Mouse (Mus musculus): ENCODE results near the gene Clcnkb. TPM values are rescaled to one million over a fixed set of nuclear protein-coding genes. Genes with fewer than 3 reads are reported as not detected.

Gene Clcnkb
- polyA plus RNA-seq, 1 experiment from 2014 or later = not detected

DNA sequence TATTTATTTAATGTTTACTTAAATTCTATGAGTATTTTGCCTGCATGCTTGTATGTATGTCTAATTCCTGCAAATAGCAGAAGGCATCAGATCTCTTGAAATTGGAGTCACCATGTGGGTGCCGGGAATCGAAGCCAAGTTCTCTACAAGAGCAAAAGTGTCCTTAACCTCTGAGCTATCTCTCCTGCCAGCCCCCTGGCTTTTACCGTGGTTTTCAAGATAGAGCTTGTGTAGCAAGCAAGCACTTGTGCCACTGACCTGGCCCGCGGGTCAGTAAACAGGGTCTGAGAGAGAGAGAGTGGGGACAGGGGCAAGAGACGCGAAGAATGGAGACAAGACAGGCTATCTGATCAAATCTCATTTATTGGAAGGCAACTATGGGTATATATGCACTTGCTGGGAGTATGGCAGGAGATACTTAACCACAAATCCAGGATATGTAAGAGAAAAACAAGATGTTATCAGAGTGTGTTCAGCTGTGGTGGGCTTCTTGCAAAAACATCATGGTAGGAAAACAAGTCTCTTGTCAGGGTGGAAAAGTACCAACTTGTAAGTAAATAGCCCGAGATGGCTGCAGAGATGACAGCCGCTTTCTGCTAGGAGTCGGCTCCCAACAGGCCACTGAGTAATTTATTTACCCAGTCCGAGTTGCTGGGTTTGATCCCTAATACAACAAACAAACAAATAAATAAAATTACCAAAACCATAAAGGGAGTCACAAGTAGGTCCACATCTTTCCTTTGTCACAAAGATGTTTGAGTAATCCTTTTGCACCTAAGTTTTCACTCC is 28.0 kb upstream of the Clcnkb start:
- no peak for ATAC-seq (ENCODE audit: low read depth)
- 23% methylated on average over 11 of the region's 11 CpGs for WGBS (ENCODE audit: insufficient replicate concordance)
- H3K4me1 ChIP-seq (ENCODE audit: control insufficient read depth, low read depth, low read length) = peaks cover 15% of the 10 kb centered on the region

DNA sequence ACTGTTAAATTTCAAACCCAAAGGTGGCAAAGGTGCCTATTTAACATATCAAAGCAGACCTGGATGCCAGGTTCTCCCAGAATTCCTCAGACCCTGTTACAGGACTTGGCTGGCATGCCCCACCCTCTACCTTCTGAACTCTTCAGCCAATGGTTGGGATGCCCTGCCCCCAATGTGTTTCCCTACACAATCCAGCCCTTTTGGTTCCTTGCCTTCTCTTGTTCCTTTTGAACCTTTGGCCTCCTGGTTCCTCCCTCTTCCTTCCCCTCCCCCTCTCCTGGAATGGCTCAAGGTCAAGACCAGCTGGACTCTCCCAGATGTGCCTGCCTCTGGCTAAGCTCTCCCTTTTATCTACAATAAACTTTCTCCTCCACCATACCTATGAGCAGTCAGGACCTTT is 25.1 kb upstream of the Clcnkb start:
- no peak for ATAC-seq (ENCODE audit: low read depth)
- Histone ChIP-seq H3K4me2 (ENCODE audit: low read depth, low read length) (no peak overlapping the region), H3K27ac (ENCODE audit: low read length) (no peak overlapping the region), H3K4me1 (ENCODE audit: control insufficient read depth, low read depth, low read length) (peaks cover 14% of the 10 kb centered on the region), H3K9me3 (replicated peaks; ENCODE audit: control insufficient read depth, low read length) (no peaks in the 10 kb centered on the region), H3K9ac (ENCODE audit: low read depth, low read length) (no peak overlapping the region), H3K4me3 (ENCODE audit: low read depth, low read length) (no peak overlapping the region), H3K36me3 (ENCODE audit: control insufficient read depth, insufficient read depth) (no peaks in the 10 kb centered on the region), H3K27me3 (ENCODE audit: control insufficient read depth, insufficient read depth, low read depth, low read length) (no peaks in the 10 kb centered on the region)

More for the DNA sequence above, 28.0 kb upstream of the Clcnkb start:
- H3K27ac ChIP-seq (ENCODE audit: low read length) = no peak overlapping the region
- peak overlapping the region; percentile 90 for H3K9ac ChIP-seq (ENCODE audit: low read depth, low read length)
- no peaks in the 10 kb centered on the region for H3K27me3 ChIP-seq (ENCODE audit: control insufficient read depth, insufficient read depth, low read depth, low read length)
- peak overlapping the region; percentile 91 for H3K4me2 ChIP-seq (ENCODE audit: low read depth, low read length)
- H3K36me3 ChIP-seq (ENCODE audit: control insufficient read depth, insufficient read depth) = 0 out of 2 replicates have a peak, but pooled peaks cover 5% of the 10 kb centered on the region
- peak overlapping the region; percentile 99 for H3K4me3 ChIP-seq (ENCODE audit: low read depth, low read length)
- H3K9me3 ChIP-seq (replicated peaks; ENCODE audit: control insufficient read depth, low read length) = no peaks in the 10 kb centered on the region

DNA sequence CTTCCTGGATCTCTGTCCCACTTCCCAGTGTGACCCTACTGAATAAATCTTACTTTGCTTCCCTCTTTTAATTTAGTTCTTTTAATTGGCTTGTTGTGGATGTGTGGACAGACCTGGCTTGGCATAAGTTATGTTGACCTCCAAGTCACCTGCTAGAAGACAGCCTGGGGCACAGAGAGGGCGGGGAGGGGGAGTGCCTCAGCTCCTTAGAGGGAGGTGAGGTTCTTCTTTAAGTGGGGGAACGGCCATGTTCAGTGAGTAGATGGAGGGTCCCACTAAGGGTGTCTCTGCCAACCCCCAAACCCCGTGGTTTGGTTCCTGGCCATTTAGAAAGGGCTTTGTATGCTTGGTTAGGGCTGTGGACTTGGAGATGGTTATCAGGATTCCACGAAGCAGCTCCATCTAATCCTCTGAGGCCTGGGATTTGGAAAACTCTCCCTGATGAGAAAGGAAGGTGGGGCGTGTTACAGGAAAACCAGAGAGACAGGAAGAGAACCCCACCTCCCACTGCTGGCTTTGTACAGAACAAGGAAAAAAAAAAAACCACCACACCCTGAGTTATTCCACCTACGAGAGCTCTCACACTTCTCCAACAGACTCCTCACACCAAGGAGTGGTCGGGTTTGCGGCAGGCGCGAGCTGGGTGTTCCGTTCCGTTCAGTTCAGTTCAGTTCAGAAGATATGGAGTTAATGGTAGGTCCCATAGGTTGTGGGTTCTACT is 23.4 kb upstream of the Clcnkb start:
- Histone ChIP-seq H3K36me3 (ENCODE audit: control insufficient read depth, insufficient read depth) (no peaks in the 10 kb centered on the region), H3K27me3 (ENCODE audit: control insufficient read depth, insufficient read depth, low read depth, low read length) (no peaks in the 10 kb centered on the region), H3K4me3 (ENCODE audit: low read depth, low read length) (no peak overlapping the region), H3K4me1 (ENCODE audit: control insufficient read depth, low read depth, low read length) (peaks cover 6% of the 10 kb centered on the region), H3K4me2 (ENCODE audit: low read depth, low read length) (no peak overlapping the region), H3K27ac (ENCODE audit: low read length) (no peak overlapping the region), H3K9ac (ENCODE audit: low read depth, low read length) (no peak overlapping the region), H3K9me3 (replicated peaks; ENCODE audit: control insufficient read depth, low read length) (no peaks in the 10 kb centered on the region)
- ATAC-seq (ENCODE audit: low read depth) = no peak
- WGBS (ENCODE audit: insufficient replicate concordance) = 65% methylated on average over 12 of the region's 12 CpGs

DNA sequence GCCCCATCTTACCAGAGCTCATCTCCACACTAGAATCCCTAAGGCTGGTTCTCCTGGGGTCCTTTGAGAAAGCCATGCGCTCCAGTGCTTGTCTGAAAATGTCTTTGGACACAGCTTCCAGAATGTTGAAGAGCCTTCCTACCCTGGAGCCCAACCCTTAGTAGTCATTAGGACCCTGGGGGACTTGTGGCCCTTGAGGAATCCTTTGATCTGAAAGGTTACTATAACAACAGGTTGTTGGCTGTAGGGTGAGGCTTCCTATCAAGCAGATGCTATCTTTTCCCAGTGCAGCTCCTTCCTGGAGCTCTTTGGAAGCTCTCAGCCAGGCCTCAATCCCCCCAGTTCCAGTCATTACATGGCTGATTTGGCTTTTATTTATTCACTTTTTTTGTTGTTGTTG is 20.2 kb upstream of the Clcnkb start, which contains the start of gene Srarp:
Gene Srarp (minus strand): TSS at position 132 of the 400 bp plus-strand sequence.
- H3K27me3 ChIP-seq (ENCODE audit: control insufficient read depth, insufficient read depth, low read depth, low read length) = no peaks in the 10 kb centered on the region
- H3K4me3 ChIP-seq (ENCODE audit: low read depth, low read length) = no peak within 1 kb of the TSS
- no peak for ATAC-seq (ENCODE audit: low read depth)
- no peak within 1 kb of the TSS for H3K27ac ChIP-seq (ENCODE audit: low read length)
- H3K9me3 ChIP-seq (replicated peaks; ENCODE audit: control insufficient read depth, low read length) = no peaks in the 10 kb centered on the region
- 78% methylated on average over 1 of the region's 1 CpGs for WGBS (ENCODE audit: insufficient replicate concordance)
- H3K36me3 ChIP-seq (ENCODE audit: control insufficient read depth, insufficient read depth) = no peaks in the 10 kb centered on the region
- no peaks in the 10 kb centered on the region for H3K4me1 ChIP-seq (ENCODE audit: control insufficient read depth, low read depth, low read length)
- H3K4me2 ChIP-seq (ENCODE audit: low read depth, low read length) = no peak within 1 kb of the TSS
- H3K9ac ChIP-seq (ENCODE audit: low read depth, low read length) = no peak within 1 kb of the TSS

DNA sequence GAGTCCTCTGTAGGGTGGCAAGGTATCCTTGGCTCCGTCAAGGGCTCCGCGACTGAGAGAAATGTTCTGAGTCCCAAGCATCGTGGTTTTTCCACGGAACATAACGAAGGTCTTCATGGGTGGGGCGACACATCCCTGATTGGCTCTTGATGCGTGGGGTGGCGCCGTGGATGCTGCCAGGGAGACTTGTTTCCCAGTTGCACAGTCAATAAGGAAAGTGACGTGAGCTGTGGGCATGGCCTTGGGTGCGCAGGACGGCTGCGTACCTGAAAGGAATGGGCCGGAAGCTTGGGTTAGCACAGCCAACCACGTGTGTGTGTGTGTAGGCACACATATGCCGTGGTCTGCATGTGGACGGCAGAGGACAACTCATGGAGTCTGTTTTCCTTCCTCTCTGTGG is 17.4 kb upstream of the Clcnkb start:
- 71% methylated on average over 18 of the region's 18 CpGs for WGBS (ENCODE audit: insufficient replicate concordance)
- H3K27ac ChIP-seq (ENCODE audit: low read length) = no peak overlapping the region

DNA sequence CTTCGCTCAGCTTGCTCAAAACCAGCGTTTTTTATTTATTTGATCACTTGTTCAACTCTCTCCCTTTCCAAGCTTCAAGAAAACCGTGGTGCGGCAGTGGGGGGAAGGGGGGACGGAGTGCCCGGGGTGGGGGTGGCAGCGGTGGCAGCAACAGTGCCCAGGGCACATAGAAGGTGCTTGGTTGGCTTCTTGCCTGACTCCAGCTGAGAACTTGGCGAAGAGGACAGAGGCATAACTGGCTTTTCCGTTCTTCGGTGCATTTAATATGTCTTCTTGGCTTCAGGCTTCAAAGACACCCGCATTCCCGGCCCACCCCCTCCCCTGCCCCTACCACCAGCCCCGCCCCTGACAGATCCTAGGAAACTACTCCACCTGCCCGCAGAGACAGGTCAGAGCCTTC is 16.9 kb upstream of the Clcnkb start:
- no peaks in the 10 kb centered on the region for H3K36me3 ChIP-seq (ENCODE audit: control insufficient read depth, insufficient read depth)
- no peak for ATAC-seq (ENCODE audit: low read depth)
- H3K4me1 ChIP-seq (ENCODE audit: control insufficient read depth, low read depth, low read length) = no peaks in the 10 kb centered on the region
- no peaks in the 10 kb centered on the region for H3K9me3 ChIP-seq (replicated peaks; ENCODE audit: control insufficient read depth, low read length)
- 61% methylated on average over 14 of the region's 14 CpGs for WGBS (ENCODE audit: insufficient replicate concordance)
- H3K4me3 ChIP-seq (ENCODE audit: low read depth, low read length) = no peak overlapping the region
- no peaks in the 10 kb centered on the region for H3K27me3 ChIP-seq (ENCODE audit: control insufficient read depth, insufficient read depth, low read depth, low read length)
- H3K9ac ChIP-seq (ENCODE audit: low read depth, low read length) = no peak overlapping the region
- H3K27ac ChIP-seq (ENCODE audit: low read length) = no peak overlapping the region
- H3K4me2 ChIP-seq (ENCODE audit: low read depth, low read length) = no peak overlapping the region

More for the DNA sequence above, 17.4 kb upstream of the Clcnkb start:
- Histone ChIP-seq H3K4me3 (ENCODE audit: low read depth, low read length) (no peak overlapping the region), H3K4me1 (ENCODE audit: control insufficient read depth, low read depth, low read length) (no peaks in the 10 kb centered on the region), H3K9me3 (replicated peaks; ENCODE audit: control insufficient read depth, low read length) (no peaks in the 10 kb centered on the region), H3K27me3 (ENCODE audit: control insufficient read depth, insufficient read depth, low read depth, low read length) (no peaks in the 10 kb centered on the region), H3K9ac (ENCODE audit: low read depth, low read length) (no peak overlapping the region), H3K4me2 (ENCODE audit: low read depth, low read length) (no peak overlapping the region), H3K36me3 (ENCODE audit: control insufficient read depth, insufficient read depth) (no peaks in the 10 kb centered on the region)
- no peak for ATAC-seq (ENCODE audit: low read depth)

DNA sequence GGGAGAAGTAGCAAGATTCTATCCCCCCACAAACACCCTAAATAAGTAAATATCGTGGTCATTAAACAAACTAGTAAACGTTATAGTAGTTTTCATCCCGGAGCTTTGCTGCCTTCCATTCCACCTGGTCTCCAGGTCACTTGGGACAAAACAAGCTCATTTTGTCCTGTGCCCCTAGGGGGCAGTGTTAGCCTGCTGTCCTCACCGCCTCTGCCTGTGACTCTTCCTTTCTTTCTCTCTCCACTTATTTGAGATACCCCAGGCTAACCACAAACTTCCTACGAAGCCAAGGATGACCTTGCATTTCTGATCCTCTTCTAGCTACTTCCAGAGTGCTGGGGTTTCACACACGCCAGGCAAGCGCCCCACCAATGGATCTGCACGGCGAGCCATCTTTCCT is 15.2 kb upstream of the Clcnkb start:
- H3K9ac ChIP-seq (ENCODE audit: low read depth, low read length) = no peak overlapping the region
- H3K4me3 ChIP-seq (ENCODE audit: low read depth, low read length) = no peak overlapping the region
- H3K4me1 ChIP-seq (ENCODE audit: control insufficient read depth, low read depth, low read length) = no peaks in the 10 kb centered on the region
- H3K4me2 ChIP-seq (ENCODE audit: low read depth, low read length) = no peak overlapping the region
- 22% methylated on average over 9 of the region's 9 CpGs for WGBS (ENCODE audit: insufficient replicate concordance)
- no peaks in the 10 kb centered on the region for H3K36me3 ChIP-seq (ENCODE audit: control insufficient read depth, insufficient read depth)
- no peak for ATAC-seq (ENCODE audit: low read depth)
- no peak overlapping the region for H3K27ac ChIP-seq (ENCODE audit: low read length)
- no peaks in the 10 kb centered on the region for H3K9me3 ChIP-seq (replicated peaks; ENCODE audit: control insufficient read depth, low read length)
- no peaks in the 10 kb centered on the region for H3K27me3 ChIP-seq (ENCODE audit: control insufficient read depth, insufficient read depth, low read depth, low read length)

DNA sequence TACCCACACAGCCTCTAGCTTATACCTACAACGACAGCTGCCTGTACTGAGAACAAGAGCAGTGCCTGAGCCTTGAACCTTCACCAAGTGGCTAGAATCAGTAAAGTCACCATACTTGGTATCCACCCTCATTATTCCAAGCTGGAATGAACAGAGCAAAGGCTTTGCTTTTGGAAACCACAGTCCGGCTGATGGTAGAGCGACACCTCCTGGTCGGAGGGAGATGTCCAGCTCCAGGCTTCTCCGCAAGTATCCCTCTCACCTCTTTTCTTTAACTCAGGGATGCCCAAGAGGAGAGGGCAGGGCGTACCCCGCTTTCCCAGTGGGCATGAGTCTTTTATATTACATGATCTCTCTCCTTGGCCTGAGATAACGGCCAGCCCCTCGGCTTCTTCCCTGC is 14.0 kb upstream of the Clcnkb start:
- Histone ChIP-seq H3K9ac (ENCODE audit: low read depth, low read length) (no peak overlapping the region), H3K4me3 (ENCODE audit: low read depth, low read length) (no peak overlapping the region)
- ATAC-seq (ENCODE audit: low read depth) = no peak

DNA sequence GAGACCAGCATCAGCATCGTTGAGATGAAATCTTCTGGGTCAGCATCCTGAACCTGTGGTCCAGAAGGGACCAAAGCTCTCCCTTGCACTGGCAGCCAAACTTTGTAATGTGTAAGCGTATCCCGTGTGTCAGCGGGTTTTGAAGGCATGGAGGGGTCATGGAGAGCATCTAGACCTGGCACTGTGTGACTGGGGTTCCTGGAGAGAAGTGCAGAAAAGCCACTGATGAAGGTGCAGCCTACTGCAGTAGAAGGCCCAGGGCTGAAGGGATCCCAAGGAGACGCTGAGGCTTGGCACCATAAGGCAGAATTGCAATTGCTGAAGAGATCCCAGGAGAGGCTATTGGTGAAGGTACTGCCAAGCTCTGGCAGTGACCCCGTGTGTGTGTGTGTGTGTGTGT is 13.6 kb upstream of the Clcnkb start:
- no peaks in the 10 kb centered on the region for H3K4me1 ChIP-seq (ENCODE audit: control insufficient read depth, low read depth, low read length)
- H3K27me3 ChIP-seq (ENCODE audit: control insufficient read depth, insufficient read depth, low read depth, low read length) = peaks cover 6% of the 10 kb centered on the region; the same call in 1 of the 2 replicates
- 61% methylated on average over 6 of the region's 6 CpGs for WGBS (ENCODE audit: insufficient replicate concordance)
- no peak overlapping the region for H3K4me3 ChIP-seq (ENCODE audit: low read depth, low read length)
- H3K9me3 ChIP-seq (replicated peaks; ENCODE audit: control insufficient read depth, low read length) = no peaks in the 10 kb centered on the region
- H3K36me3 ChIP-seq (ENCODE audit: control insufficient read depth, insufficient read depth) = no peaks in the 10 kb centered on the region
- H3K9ac ChIP-seq (ENCODE audit: low read depth, low read length) = no peak overlapping the region
- no peak for ATAC-seq (ENCODE audit: low read depth)
- no peak overlapping the region for H3K4me2 ChIP-seq (ENCODE audit: low read depth, low read length)
- no peak overlapping the region for H3K27ac ChIP-seq (ENCODE audit: low read length)

More for the DNA sequence above, 14.0 kb upstream of the Clcnkb start:
- no peak overlapping the region for H3K27ac ChIP-seq (ENCODE audit: low read length)
- H3K36me3 ChIP-seq (ENCODE audit: control insufficient read depth, insufficient read depth) = no peaks in the 10 kb centered on the region
- WGBS (ENCODE audit: insufficient replicate concordance) = 40% methylated on average over 9 of the region's 9 CpGs
- no peaks in the 10 kb centered on the region for H3K4me1 ChIP-seq (ENCODE audit: control insufficient read depth, low read depth, low read length)
- H3K27me3 ChIP-seq (ENCODE audit: control insufficient read depth, insufficient read depth, low read depth, low read length) = peaks cover 6% of the 10 kb centered on the region; the same call in 1 of the 2 replicates
- no peak overlapping the region for H3K4me2 ChIP-seq (ENCODE audit: low read depth, low read length)
- H3K9me3 ChIP-seq (replicated peaks; ENCODE audit: control insufficient read depth, low read length) = no peaks in the 10 kb centered on the region
